Mouse (Mus musculus) small intestine, adult 2 months (tissue): Measurements from ENCODE around the gene Fggy. TPM values are rescaled to one million over a fixed set of nuclear protein-coding genes. Genes with fewer than 3 reads are reported as not detected.

Source experiments
- H3K27ac ChIP-seq: fragments of 200-500 bp; 2 replicates; pipeline ENCODE4 v1.5.1; 2012; ENCODE audit warnings: low read depth, low read length, control low read depth, inconsistent platforms; ENCODE audit not compliant: insufficient read depth
- H3K27me3 ChIP-seq: fragments of 200-500 bp; 2 replicates; pipeline ENCODE4 v1.6.1; 2012; ENCODE audit warnings: mild to moderate bottlenecking, moderate library complexity, low read length, inconsistent platforms; ENCODE audit not compliant: control insufficient read depth, insufficient read depth
- H3K36me3 ChIP-seq: fragments of 200-500 bp; 2 replicates; pipeline ENCODE4 v1.6.1; 2012; ENCODE audit warnings: mild to moderate bottlenecking, low read length, control low read depth, inconsistent platforms; ENCODE audit not compliant: control insufficient read depth, insufficient read depth
- H3K4me1 ChIP-seq: fragments of 200-500 bp; 2 replicates; pipeline ENCODE4 v1.6.1; 2012; ENCODE audit warnings: low read length, inconsistent platforms, mixed read lengths; ENCODE audit not compliant: control insufficient read depth, insufficient read depth, insufficient read length
- H3K4me3 ChIP-seq: fragments of 200-500 bp; 2 replicates; pipeline ENCODE4 v1.5.1; 2012; ENCODE audit warnings: low read depth, mild to moderate bottlenecking, control low read depth, inconsistent platforms, low read length, moderate library complexity
- CTCF ChIP-seq: fragments of 200-500 bp; IDR thresholded peaks from 2 replicates; pipeline ENCODE4 v1.5.1; 2012; ENCODE audit warnings: low read depth, mild to moderate bottlenecking, control low read depth, inconsistent platforms, low read length, moderate library complexity, mixed read lengths; ENCODE audit not compliant: insufficient replicate concordance, insufficient read length; ENCODE audit errors: extremely low read depth
- POLR2A ChIP-seq: fragments of 200-500 bp; IDR thresholded peaks from 2 replicates; pipeline ENCODE4 v1.6.1; 2012; ENCODE audit warnings: low read depth, mild to moderate bottlenecking, control low read depth, inconsistent platforms, low read length, moderate library complexity
- WGBS: fragments of 180-500 bp; shearing (Covaris S2); methylation state at CpG from one replicate; pipeline ENCODE4 v1.1.7; 2018; 5-methylcytosine and 5-hydroxymethylcytosine counted together
- polyA plus RNA-seq: library from polyadenylated mRNA; depleted of rRNA; stranded (reverse); fragments of >200 nt; gene quantifications from 2 replicates; pipeline ENCODE4 v1.2.3, GENCODE M21; 2012

Fggy gene
- polyA plus RNA-seq, 1 experiment, result 0.52 TPM

DNA sequence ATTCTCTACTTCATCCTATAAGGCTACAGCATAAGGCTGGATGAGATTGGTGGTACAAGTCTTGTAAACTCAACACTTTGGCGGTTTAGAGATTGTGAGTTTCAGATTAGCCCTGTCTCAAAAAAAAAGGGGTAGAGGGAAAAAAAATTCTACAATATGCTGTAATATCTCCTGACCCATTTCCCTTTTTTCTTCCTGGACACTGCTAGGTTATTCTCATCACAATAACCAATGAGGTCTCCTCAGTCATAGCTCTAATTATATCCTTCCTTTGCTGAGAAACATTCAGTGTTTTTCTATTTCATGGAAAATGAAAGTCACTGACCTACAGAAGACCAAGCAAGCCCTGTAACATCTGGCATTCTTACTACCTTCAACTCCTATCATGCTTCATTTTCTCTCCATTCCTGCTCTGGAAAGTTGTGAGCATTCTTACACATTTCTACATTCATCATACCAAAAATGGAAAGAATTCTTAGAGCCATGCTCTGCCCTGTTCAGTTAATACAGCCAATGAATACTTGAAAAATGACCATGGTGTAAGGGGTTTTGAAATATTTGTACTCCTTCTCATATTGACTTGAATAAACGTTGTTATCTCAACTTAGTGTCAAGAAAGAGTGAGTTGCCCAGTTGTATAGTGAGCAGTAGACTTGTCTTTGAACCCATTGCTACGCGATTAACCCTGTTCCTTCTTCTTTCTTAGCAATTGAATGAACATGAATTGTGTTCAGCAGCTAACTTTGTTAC is 227.0 kb downstream of the Fggy start:
- 70% methylated on average over 4 of the region's 4 CpGs for WGBS
- Histone ChIP-seq H3K4me1 (no peaks in the 10 kb centered on the region), H3K27me3 (no peaks in the 10 kb centered on the region), H3K27ac (no peak overlapping the region), H3K36me3 (no peaks in the 10 kb centered on the region), H3K4me3 (no peak overlapping the region)
- TF ChIP-seq CTCF (no peak), POLR2A (no peak)

- Histone ChIP-seq H3K27me3 (no peaks in the 10 kb centered on the region), H3K4me1 (no peaks in the 10 kb centered on the region), H3K27ac (no peak overlapping the region), H3K4me3 (no peak overlapping the region), H3K36me3 (no peaks in the 10 kb centered on the region)
- TF ChIP-seq CTCF (no peak), POLR2A (no peak)
- 40% methylated on average over 2 of the region's 2 CpGs for WGBS
These were observed 230.3 kb downstream of the Fggy start for GRCm38 (mm10) chr4:95787609-95788008.

DNA sequence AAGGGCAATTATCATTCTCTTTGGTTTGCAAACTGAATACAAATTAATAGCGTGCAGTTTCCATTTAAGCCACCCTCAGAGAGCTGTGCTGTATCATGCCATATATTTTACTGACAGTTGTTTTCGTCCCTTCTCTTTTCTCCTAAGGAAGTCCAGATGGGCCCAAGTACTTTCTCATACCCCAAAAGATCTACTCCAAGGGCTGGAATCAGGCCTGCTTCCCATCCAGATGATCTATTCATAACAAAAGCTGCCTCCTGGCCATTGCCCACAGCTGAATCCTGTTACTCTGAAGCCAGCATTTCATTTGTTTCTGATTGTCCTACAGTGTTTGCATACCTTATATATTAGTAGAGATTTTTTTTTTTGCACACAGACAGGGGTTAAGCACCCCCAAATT is 231.6 kb downstream of the Fggy start:
- TF ChIP-seq CTCF, result no peak
- no peak for TF ChIP-seq POLR2A
- WGBS, result 75% methylated on average over 2 of the region's 2 CpGs
- Histone ChIP-seq H3K36me3 (no peaks in the 10 kb centered on the region), H3K27ac (no peak overlapping the region), H3K4me3 (no peak overlapping the region), H3K27me3 (no peaks in the 10 kb centered on the region), H3K4me1 (peaks cover 3% of the 10 kb centered on the region; the same call in 1 of the 2 replicates)

DNA sequence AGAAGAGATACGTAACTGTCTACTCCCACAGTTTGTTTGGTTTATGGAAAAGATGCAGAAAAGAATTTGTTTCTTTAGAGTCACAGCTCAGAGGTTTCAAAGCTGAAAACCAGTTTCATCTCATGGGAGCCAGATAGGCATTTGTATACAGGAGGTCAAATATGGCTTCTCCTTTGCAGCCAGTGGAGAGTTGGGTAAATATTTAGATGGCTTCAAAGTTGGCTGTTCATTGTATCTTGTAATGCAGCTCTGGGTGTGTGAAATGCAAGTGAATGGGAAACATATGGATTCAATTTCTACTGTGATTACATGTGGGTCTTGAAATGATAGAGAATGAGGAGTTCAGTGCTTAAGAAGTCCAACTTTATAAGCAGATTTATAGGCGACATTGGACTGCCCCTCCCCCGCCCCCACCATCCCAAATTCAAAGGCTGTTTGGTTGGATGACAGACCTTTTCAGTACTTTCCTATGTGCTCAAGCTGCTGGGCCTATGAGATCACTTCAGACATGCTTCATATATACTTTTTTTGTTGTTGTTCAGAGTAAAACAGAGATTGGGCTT is 234.7 kb downstream of the Fggy start:
- Histone ChIP-seq H3K27ac (no peak overlapping the region), H3K36me3 (no peaks in the 10 kb centered on the region), H3K4me3 (no peak overlapping the region), H3K27me3 (no peaks in the 10 kb centered on the region), H3K4me1 (peaks cover 9% of the 10 kb centered on the region; the same call in 1 of the 2 replicates)
- TF ChIP-seq CTCF (no peak), POLR2A (no peak)
- 92% methylated on average over 3 of the region's 3 CpGs for WGBS

DNA sequence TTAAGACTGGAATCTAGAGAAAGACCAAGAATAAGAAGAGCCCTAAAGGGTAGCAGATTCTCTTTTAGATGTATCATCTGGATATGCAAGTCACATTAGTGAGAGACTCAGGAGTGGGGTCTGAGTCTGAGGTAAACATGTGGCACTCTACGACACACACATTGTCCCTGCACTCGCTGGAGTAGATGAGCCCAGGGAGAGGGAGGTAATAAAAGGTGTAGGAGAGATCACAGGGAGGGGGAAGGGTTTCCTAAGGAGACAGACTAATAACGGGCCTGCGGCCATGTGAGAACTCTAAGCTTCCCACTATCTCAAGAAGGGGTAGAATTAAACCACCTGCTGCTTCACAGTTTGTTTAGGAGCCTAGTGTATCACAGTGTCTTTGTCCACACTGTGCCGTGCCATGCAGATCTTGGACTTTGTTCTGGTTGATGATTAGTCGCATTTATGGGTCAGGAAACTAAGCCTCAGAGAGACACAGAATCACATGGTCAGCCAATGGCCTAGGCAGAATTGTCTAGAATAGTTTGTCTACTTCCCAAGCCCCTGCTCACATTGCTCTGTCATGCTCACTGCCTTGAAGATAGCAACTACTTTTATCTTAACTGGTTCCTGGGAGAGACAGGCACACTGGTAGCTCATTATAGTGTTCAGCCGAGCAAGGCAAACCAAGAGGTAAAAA is 236.5 kb downstream of the Fggy start:
- H3K27ac ChIP-seq, result peak overlapping the region; percentile 70
- no peak overlapping the region for H3K4me3 ChIP-seq
- H3K4me1 ChIP-seq, result peaks cover 9% of the 10 kb centered on the region; the same call in 1 of the 2 replicates
- no peaks in the 10 kb centered on the region for H3K27me3 ChIP-seq
- WGBS, result 28% methylated on average over 7 of the region's 7 CpGs
- no peaks in the 10 kb centered on the region for H3K36me3 ChIP-seq
- TF ChIP-seq CTCF (no peak), POLR2A (no peak)

GRCm38 (mm10) chr4:95794651-95795050 is 237.3 kb downstream of the Fggy start:
- Histone ChIP-seq H3K4me3 (no peak overlapping the region), H3K36me3 (no peaks in the 10 kb centered on the region), H3K4me1 (peaks cover 9% of the 10 kb centered on the region; the same call in 1 of the 2 replicates), H3K27me3 (no peaks in the 10 kb centered on the region), H3K27ac (peak overlapping the region; percentile 70)
- TF ChIP-seq CTCF, result no peak
- no peak for TF ChIP-seq POLR2A
- WGBS, result 32% methylated on average over 6 of the region's 6 CpGs

GRCm38 (mm10) chr4:95795283-95795682 is 238.0 kb downstream of the Fggy start:
- no peaks in the 10 kb centered on the region for H3K27me3 ChIP-seq
- no peaks in the 10 kb centered on the region for H3K36me3 ChIP-seq
- WGBS, result 23% methylated on average over 2 of the region's 2 CpGs
- no peak overlapping the region for H3K4me3 ChIP-seq
- H3K27ac ChIP-seq, result peak overlapping the region; percentile 46; the same call in 1 of the 2 replicates
- H3K4me1 ChIP-seq, result peaks cover 9% of the 10 kb centered on the region; the same call in 1 of the 2 replicates
- TF ChIP-seq CTCF (no peak), POLR2A (no peak)
